Mouse (Mus musculus) B cell, adult 67 days (primary cell): ENCODE results near the gene Gm867. TPM values are rescaled to one million over a fixed set of nuclear protein-coding genes. Genes with fewer than 3 reads are reported as not detected.

ENCODE experiments used
- total RNA-seq, 2 experiments: library from RNA; stranded (reverse); gene quantifications; 4 replicates each; pipeline ENCODE4 v1.2.4; 2023

Gm867 gene
- total RNA-seq = not detected

DNA sequence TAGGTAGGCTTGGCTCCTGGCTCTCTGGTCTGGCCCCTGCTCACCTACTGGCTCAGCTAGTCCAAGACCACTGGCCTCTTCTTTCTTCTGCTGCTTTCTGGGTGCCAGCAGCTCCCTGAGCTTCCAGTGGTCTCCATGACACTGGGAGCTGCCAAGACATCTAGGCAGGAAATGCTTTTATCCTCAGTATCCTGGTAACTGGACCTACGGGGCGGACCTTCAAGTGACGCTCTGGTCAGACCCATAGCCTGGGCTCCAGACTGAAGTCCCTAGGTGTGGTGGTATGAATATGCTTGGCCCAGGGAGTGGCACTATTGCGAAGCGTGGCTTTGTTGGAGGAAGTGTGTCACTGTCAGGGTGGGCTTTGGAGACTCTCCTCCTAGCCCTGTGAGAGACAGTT is at the start of gene Gm867:
Gm867 (minus strand) TSS at position 153 of the 400 bp plus-strand sequence.

DNA sequence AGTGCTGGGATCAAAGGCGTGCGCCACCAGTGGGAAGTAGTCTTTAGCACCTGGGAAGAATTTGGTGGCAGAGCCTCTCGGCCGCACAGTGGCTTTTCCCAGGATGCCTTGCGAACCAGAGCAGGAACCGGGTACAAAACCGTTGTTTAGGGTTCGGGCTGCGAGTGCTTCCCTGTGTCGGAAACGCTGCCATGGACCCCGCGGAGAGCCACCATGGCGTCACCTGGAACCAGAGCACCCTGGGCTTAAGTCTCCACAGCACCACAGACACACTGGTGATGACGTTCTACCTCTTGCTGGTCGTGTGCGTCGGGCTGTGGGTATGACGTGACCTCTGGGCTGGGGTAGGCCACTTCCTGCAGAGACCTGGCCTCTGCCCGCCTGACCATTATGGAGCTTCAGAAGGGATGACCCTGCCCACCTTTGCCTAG is 13.9 kb upstream of the Gm867 start, which contains the start of gene Gm5134:
Gm5134 (plus strand) TSS at position 134 of the 431 bp plus-strand sequence.

DNA sequence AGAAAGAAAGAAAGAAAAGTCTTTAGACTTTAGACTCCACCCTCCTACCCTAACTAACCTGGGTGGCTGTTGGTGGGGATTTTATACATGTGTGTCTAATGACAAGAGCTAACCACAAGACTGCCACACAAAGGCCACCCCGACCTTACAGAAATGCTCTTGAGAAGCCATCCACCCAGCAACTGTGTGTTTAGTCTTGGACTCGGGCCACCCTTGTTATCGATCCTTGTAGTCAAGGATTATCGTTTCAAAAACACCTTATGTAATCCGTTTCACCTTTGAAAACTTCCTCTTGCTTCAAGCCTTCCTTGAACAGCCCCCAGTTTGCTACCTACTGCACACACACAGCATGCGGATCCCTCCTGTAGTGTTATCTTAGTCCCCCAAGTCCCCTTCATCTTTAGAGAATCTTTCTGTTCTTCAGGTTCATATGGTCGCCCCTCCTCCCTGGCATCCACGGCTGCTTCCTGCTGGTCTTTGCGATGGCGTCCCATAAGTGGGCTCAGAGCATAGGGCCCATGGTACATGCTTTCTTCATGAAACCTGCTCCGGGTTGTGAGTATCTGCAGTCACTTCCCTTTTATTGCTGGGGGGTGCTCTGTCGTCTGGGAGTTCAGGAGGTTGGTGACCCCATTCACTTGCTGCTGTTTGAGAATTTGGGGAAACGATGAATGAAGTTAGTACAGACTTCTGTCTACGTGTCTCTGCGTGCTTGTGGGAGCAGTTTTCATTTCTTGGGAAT is 2.4 kb upstream of the Gm867 start, which contains the start of gene Vpreb3:
Vpreb3 (plus strand) TSS at position 322 of the 742 bp plus-strand sequence.

DNA sequence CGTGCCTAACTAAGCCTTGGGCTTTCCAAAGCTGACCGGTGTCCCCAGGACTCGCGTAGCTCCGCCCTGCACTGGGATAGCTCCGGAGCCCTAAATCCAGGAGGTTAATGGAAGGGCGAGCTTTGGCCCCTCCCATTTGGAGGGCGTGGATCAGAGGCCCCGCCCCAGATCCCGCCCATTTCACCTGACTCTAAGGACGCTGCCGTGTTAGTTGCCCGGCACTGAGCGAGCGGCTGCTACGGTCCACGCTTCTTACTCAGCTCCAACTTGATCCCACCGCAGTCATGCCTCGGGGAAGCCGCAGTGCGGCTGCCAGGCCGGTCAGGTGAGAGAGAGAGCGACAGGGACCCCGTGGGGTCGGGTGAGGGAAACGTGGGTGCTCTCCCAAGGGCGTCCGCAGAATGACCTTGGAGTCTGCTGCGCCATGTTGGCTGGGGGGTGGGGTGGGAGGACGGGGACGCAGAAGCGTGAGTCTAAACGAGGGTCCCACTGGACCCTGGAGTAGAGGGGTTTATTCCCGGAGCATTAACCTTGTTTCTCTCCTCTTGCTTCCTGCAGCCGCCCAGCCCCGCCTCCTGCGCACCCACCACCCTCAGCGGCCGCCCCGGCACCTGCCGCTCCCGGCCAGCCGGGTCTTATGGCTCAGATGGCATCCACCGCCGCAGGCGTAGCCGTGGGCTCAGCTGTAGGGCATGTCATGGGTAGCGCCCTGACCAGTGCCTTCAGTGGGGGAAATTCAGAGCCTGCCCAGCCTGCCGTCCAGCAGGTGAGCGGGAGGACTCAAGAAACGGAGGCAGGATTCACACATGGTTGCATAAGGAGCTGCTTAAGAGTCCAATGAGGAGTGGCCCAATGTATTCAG is 4.6 kb downstream of the Gm867 start, which contains the start of gene Mmp11:
Mmp11 (minus strand) TSS at position 817 of the 862 bp plus-strand sequence.

DNA sequence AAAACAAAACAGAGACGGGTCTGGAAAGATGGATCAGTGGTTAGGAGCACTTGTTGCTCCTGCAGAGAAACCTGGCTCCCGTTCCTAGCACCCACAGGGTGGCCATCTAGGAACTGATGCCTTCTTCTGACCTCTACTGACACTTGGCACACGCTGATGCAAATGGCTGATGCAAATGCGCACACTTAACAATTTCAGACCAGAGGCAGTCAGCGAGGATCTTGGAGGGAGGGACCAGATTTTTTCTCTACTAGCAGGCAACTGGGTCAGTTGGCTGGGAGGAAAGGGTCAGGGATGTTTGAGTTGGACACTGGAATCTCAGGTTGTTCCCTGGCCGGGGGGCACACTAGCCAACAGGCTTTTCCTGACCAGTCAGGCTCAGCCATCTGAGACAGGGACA is 7.6 kb downstream of the Gm867 start, which contains the start of gene Chchd10:
Chchd10 (plus strand) TSS at position 240 of the 400 bp plus-strand sequence.

DNA sequence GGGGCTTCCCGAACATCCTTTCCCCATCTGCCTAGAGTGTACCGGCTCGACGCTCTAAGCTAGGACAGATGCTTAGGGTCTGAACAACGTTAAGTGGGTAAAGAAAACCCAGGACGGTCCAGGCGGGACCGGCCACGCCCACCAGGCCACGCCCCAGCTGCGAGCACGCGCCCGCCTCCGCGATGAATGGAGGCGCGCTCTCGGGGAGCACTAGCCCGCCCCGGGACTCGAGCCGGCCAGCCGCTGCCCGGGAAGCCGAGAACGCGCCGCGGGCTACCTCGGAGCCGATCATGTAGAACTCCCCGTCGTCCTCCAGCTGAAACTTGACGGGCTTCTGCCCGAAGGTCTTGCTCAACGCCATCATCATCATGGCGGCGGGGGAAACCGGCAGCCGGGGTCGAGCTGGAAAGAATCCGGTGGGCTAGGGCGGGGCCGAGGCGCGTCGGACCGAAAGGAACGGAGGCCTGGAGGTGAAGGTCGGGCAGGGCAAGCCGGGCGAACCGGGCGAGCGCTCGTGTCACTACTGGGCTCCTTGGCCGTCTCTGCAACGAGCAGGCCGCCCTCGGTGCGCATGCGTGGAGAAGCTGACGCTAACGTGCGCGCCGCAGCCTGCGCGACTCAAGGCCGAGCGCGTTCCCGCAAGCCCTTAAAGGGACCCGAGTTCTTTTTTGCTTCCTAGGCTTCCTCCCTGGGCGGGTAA is 19.3 kb downstream of the Gm867 start, which contains the start of gene Smarcb1:
Smarcb1 (minus strand) TSS at position 592 of the 700 bp plus-strand sequence.

DNA sequence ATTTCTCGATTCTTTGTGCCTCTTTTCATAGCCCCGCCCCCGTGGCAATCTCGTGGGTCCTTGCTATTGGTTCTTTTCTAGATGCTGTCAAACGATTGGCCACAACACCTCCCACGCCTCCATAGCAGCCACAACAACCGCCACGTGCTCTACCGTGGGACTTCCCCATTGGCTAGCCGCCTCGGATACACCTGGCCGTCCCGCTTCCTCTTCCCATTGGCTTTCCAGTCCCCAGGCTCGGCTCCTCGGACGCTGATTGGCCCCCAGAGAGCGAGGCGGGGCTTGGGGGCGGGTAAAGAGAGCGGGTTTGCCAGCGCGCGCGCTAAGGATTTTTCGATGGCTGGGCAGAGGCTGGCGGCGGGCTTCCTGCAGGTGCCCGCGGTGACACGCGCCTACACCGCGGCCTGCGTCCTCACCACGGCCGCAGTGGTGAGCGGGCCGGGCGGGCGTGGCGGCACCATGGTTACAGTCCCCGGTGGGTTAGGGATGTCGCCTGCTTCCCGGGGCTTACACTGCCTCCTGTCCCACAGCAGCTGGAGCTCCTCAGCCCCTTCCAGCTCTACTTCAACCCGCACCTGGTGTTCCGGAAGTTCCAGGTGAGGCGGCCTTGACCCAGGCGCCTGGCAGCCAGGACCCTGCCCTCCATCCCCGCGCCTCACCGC is 47.3 kb downstream of the Gm867 start, which contains the start of gene Derl3:
Derl3 (plus strand) TSS at position 325 of the 662 bp plus-strand sequence.

Other genes with a start within 250 kb of the Gm867 start
- gene Cabin1, start 176.3 kb downstream of the Gm867 start, total RNA-seq = 100 to 1,000 TPM in 1 of 2 experiments, 10 to 100 TPM in 1; 99.7 to 119 TPM
- gene Ddt, start 167.3 kb downstream of the Gm867 start, total RNA-seq = 10 to 100 TPM; 32.0 to 36.7 TPM
- gene Gm20441, start 159.7 kb downstream of the Gm867 start, total RNA-seq = not detected
- 10 to 100 TPM in 1 of 2 experiments, 1 to 10 TPM in 1; 9.0 to 10.6 TPM for gene Gstt3, start 159.3 kb downstream of the Gm867 start, total RNA-seq
- not detected for gene Gstt1, start 142.1 kb downstream of the Gm867 start, total RNA-seq
- gene Gstt4, start 118.1 kb downstream of the Gm867 start, total RNA-seq = not detected
- 10 to 100 TPM; 35.1 to 35.2 TPM for gene Gstt2, start 103.2 kb downstream of the Gm867 start, total RNA-seq
- 100 to 1,000 TPM; 202 to 212 TPM for gene Mif, start 80.4 kb downstream of the Gm867 start, total RNA-seq
- gene Derl3, start 47.3 kb downstream of the Gm867 start, total RNA-seq = 10 to 100 TPM in 1 of 2 experiments, 1 to 10 TPM in 1; 8.3 to 12.2 TPM
- gene Smarcb1, start 19.1 kb downstream of the Gm867 start, total RNA-seq = 10 to 100 TPM; 80.2 to 89.9 TPM
- 100 to 1,000 TPM; 151 to 169 TPM for gene Chchd10, start 7.5 kb downstream of the Gm867 start, total RNA-seq
- 1 to 10 TPM; 4.2 to 6.4 TPM for gene Mmp11, start 4.2 kb downstream of the Gm867 start, total RNA-seq
- gene Vpreb3, start 2.4 kb upstream of the Gm867 start, total RNA-seq = 100 to 1,000 TPM; 118 to 155 TPM
- gene Gm5134, start 13.8 kb upstream of the Gm867 start, total RNA-seq = 1 to 10 TPM in 1 of 2 experiments, under 1 TPM in 1; 0.73 to 1.3 TPM
- 10 to 100 TPM; 18.5 to 20.8 TPM for gene Zfp280b, start 92.0 kb upstream of the Gm867 start, total RNA-seq
- gene Slc5a4b, start 170.3 kb upstream of the Gm867 start, total RNA-seq = under 1 TPM in 1 of 2 experiments, not detected in 1; 0.17 TPM
- gene Slc5a4a, start 206.8 kb upstream of the Gm867 start, total RNA-seq = not detected